In genomic region chr14:53373777-53374468, GRCm38 (mm10) we compare ENCODE assay signal across 7 mouse cellular contexts.
A peak's percentile ranks its signal among the peaks of the same experiment; 100 is the strongest.
DNase-seq lines count a peak whose midpoint lies in the region; ATAC-seq and TF ChIP-seq lines count a peak whose summit lies in the region.
"Not testable (repeated sequence)": the region's sequence is repeated elsewhere in the genome, so short reads cannot be mapped to it uniquely, and the experiment has no call there.

No protein-coding gene starts in this region.

- H3K9ac ChIP-seq in liver, embryonic 11.5 days (ENCODE audit: low read depth, low read length); liver, embryonic 13.5 days; liver, embryonic 15.5 days; liver, postnatal 0 days (replicated peaks): not testable (repeated sequence)

- not testable (repeated sequence) for H3K27me3 ChIP-seq in liver, embryonic 11.5 days (replicated peaks; ENCODE audit: control insufficient read depth, insufficient read depth, low read length); liver, embryonic 13.5 days; liver, embryonic 15.5 days; liver, postnatal 0 days (ENCODE audit: insufficient read depth, low read length)

- H3K4me3 ChIP-seq in liver, embryonic 11.5 days (ENCODE audit: low read depth, low read length); liver, embryonic 13.5 days (replicated peaks); liver, embryonic 15.5 days (replicated peaks); liver, postnatal 0 days (ENCODE audit: low read depth, low read length): not testable (repeated sequence)

- not testable (repeated sequence) for H3K27ac ChIP-seq in liver, embryonic 11.5 days (ENCODE audit: low read depth, low read length); liver, embryonic 13.5 days; liver, embryonic 15.5 days (replicated peaks); liver, postnatal 0 days (ENCODE audit: low read depth)

- H3K36me3 ChIP-seq in liver, embryonic 11.5 days (ENCODE audit: control insufficient read depth, insufficient read depth, low read length); liver, embryonic 13.5 days; liver, embryonic 15.5 days (replicated peaks); liver, postnatal 0 days (replicated peaks; ENCODE audit: insufficient read depth, low read length): not testable (repeated sequence)

- not testable (repeated sequence) for H3K4me2 ChIP-seq in liver, embryonic 11.5 days; liver, embryonic 13.5 days; liver, embryonic 15.5 days; liver, postnatal 0 days (ENCODE audit: low read depth, low read length)

- H3K9me3 ChIP-seq in liver, embryonic 11.5 days (ENCODE audit: control insufficient read depth, low read length); liver, embryonic 13.5 days (replicated peaks); liver, embryonic 15.5 days (replicated peaks); liver, postnatal 0 days (ENCODE audit: low read length): not testable (repeated sequence)

- no CpG with 5 or more reads among the region's 2 CpGs for WGBS in liver, embryonic 11.5 days
- 9% methylated on average over 1 of the region's 2 CpGs for WGBS in liver, embryonic 13.5 days (ENCODE audit: insufficient replicate concordance)
- 33% methylated on average over 1 of the region's 2 CpGs for WGBS in liver, embryonic 15.5 days (ENCODE audit: insufficient replicate concordance)
- no CpG with 5 or more reads among the region's 2 CpGs for WGBS in liver, postnatal 0 days (ENCODE audit: insufficient replicate concordance)

- peak; percentile 64 for ATAC-seq in common myeloid progenitor, adult 5-6 weeks (replicated peaks; ENCODE audit: low read depth, poor library complexity, severe bottlenecking)
- ATAC-seq in erythroid progenitor cell, adult 5-6 weeks (replicated peaks; ENCODE audit: low FRiP score, poor library complexity, severe bottlenecking): peak; percentile 68; the same call in 1 of the 2 replicates
- peak; percentile 87 for ATAC-seq in liver, embryonic 11.5 days (replicated peaks; ENCODE audit: low FRiP score)
- peak; percentile 91 for ATAC-seq in liver, embryonic 13.5 days (ENCODE audit: low read depth)
- peak; percentile 86 for ATAC-seq in liver, embryonic 15.5 days (ENCODE audit: insufficient read depth)
- peak; percentile 63 for ATAC-seq in liver, postnatal 0 days
- peak; percentile 83 for ATAC-seq in megakaryocyte progenitor cell, adult 5-6 weeks (replicated peaks; ENCODE audit: poor library complexity)

- TF ChIP-seq EP300 in liver, postnatal 0 days (IDR thresholded peaks at IDR 0.05; ENCODE audit: low read depth): not testable (repeated sequence)

- TF ChIP-seq CTCF in liver, postnatal 0 days (IDR thresholded peaks at IDR 0.05; ENCODE audit: low read depth): not testable (repeated sequence)

- not testable (repeated sequence) for H3K4me1 ChIP-seq in liver, embryonic 11.5 days (replicated peaks; ENCODE audit: control insufficient read depth, insufficient read depth, low read length); liver, embryonic 13.5 days (replicated peaks); liver, embryonic 15.5 days (replicated peaks); liver, postnatal 0 days (ENCODE audit: insufficient read depth)

- not testable (repeated sequence) for DNase-seq in liver, embryonic 11.5 days (ENCODE audit: low spot score); liver, embryonic 13.5 days; liver, postnatal 0 days
